Mouse (Mus musculus) spleen, embryonic (tissue): ENCODE data around the gene Tmc3.

Source experiments
- CTCF ChIA-PET: fragments of 350-600 bp; sonication (Branson Sonifier 250); formaldehyde crosslinking; loops from one replicate; lab custom pipeline; 2022; lab: Charles Lee

Tmc3 gene

GRCm38 (mm10) chr7:83598997-83599912 lies 14.5 kb downstream of the Tmc3 start:
- CTCF ChIA-PET, result no interaction called here

GRCm38 (mm10) chr7:83599913-83600286 lies 15.2 kb downstream of the Tmc3 start:
- CTCF ChIA-PET, result interaction anchor here (1.2 kb wide), 1 partner anchor 75 kb away, joined by 3 read pairs; no protein-coding TSS in a partner anchor

GRCm38 (mm10) chr7:83604180-83604944 lies 19.6 kb downstream of the Tmc3 start:
- CTCF ChIA-PET, result interaction anchor here (1.0 kb wide), 1 partner anchor 23 kb away, joined by 3 read pairs; no protein-coding TSS in a partner anchor

- CTCF ChIA-PET, result no interaction called here
Measured at GRCm38 (mm10) chr7:83606796-83607195, 22.1 kb downstream of the Tmc3 start.

GRCm38 (mm10) chr7:83609891-83610290 lies 25.2 kb downstream of the Tmc3 start:
- CTCF ChIA-PET, result no interaction called here

GRCm38 (mm10) chr7:83611886-83612285 lies 27.2 kb downstream of the Tmc3 start:
- CTCF ChIA-PET, result no interaction called here

GRCm38 (mm10) chr7:83615272-83615671 lies 30.5 kb downstream of the Tmc3 start:
- CTCF ChIA-PET, result interaction anchor here (1.4 kb wide), 1 partner anchor 60 kb away, joined by 3 read pairs; no protein-coding TSS in a partner anchor

- CTCF ChIA-PET, result interaction anchor here (0.7 to 1.4 kb wide), 2 partner anchors 27 to 60 kb away, joined by 3 to 7 read pairs; no protein-coding TSS in a partner anchor
Measured at GRCm38 (mm10) chr7:83615815-83616214, 31.1 kb downstream of the Tmc3 start.

- CTCF ChIA-PET, result interaction anchor here (0.7 to 1.4 kb wide), 3 partner anchors 27 to 59 kb away, joined by 3 to 7 read pairs (median 3); no protein-coding TSS in a partner anchor
Measured at GRCm38 (mm10) chr7:83616268-83616667, 31.5 kb downstream of the Tmc3 start.

- CTCF ChIA-PET, result interaction anchor here (1.2 kb wide), 1 partner anchor 25 kb away, joined by 3 read pairs; no protein-coding TSS in a partner anchor
Measured at GRCm38 (mm10) chr7:83618709-83619108, 34.0 kb downstream of the Tmc3 start.

- CTCF ChIA-PET, result no interaction called here
Measured at GRCm38 (mm10) chr7:83622582-83622981, 37.9 kb downstream of the Tmc3 start.

- CTCF ChIA-PET, result interaction anchor here (0.5 kb wide), 1 partner anchor 27 kb away, joined by 9 read pairs; no protein-coding TSS in a partner anchor
Measured at GRCm38 (mm10) chr7:83624065-83624464, 39.3 kb downstream of the Tmc3 start.

- CTCF ChIA-PET, result no interaction called here
Measured at GRCm38 (mm10) chr7:83626557-83627257, 42.0 kb downstream of the Tmc3 start.

GRCm38 (mm10) chr7:83627369-83627768 lies 42.6 kb downstream of the Tmc3 start:
- CTCF ChIA-PET, result interaction anchor here (0.6 to 1.1 kb wide), 2 partner anchors 22 to 24 kb away, joined by 3 read pairs; no protein-coding TSS in a partner anchor

- CTCF ChIA-PET, result interaction anchor here (0.5 kb wide), 1 partner anchor 34 kb away, joined by 3 read pairs; no protein-coding TSS in a partner anchor
Measured at GRCm38 (mm10) chr7:83631073-83631827, 46.5 kb downstream of the Tmc3 start.

- CTCF ChIA-PET, result interaction anchor here (0.5 kb wide), 1 partner anchor 33 kb away, joined by 3 read pairs; no protein-coding TSS in a partner anchor
Measured at GRCm38 (mm10) chr7:83631828-83632681, 47.3 kb downstream of the Tmc3 start, which contains the start of gene Stard5. TSS of gene Stard5 (plus strand) at chr7:83631959.

- CTCF ChIA-PET, result no interaction called here
Measured at GRCm38 (mm10) chr7:83632682-83633120, 48.0 kb downstream of the Tmc3 start.

GRCm38 (mm10) chr7:83633856-83634255 lies 49.1 kb downstream of the Tmc3 start:
- CTCF ChIA-PET, result interaction anchor here (0.9 kb wide), 1 partner anchor 12 kb away, joined by 3 read pairs; no protein-coding TSS in a partner anchor

GRCm38 (mm10) chr7:83635726-83636125 lies 51.0 kb downstream of the Tmc3 start:
- CTCF ChIA-PET, result no interaction called here
